Mouse (Mus musculus) bone marrow macrophage, adult 2 months (primary cell): ENCODE data around the gene Nup210.

Experiments
- CTCF ChIP-seq: IDR thresholded peaks from 2 replicates; pipeline ENCODE4 v1.5.1; 2012; ENCODE audit warnings: low read depth, mild to moderate bottlenecking, low read length, moderate library complexity
- POLR2A ChIP-seq: IDR thresholded peaks from 2 replicates; pipeline ENCODE4 v1.6.1; 2012; ENCODE audit warnings: mild to moderate bottlenecking, low read depth, low read length, borderline replicate concordance

- TF ChIP-seq CTCF (no peak), POLR2A (no peak)
Observed at GRCm38 (mm10) chr6:91092216-91092899, 24.3 kb downstream of the Nup210 start.
